Mouse (Mus musculus): ENCODE measurements around the gene Wdr62. TPM values are rescaled to one million over a fixed set of nuclear protein-coding genes. Genes with fewer than 3 reads are reported as not detected.

Wdr62 gene
- polyA plus RNA-seq (2015; fragmentation: Nextera tagmentation; extraction: Ambion mirVana) = 3.5 TPM in 2 replicates

GRCm38 (mm10) chr7:30279951-30280669 is at the start of gene Wdr62, which contains the start of gene Thap8:
TSS of gene Wdr62 (minus strand) at chr7:30280419.
TSS of gene Thap8 (plus strand) at chr7:30280094.

GRCm38 (mm10) chr7:30323795-30324194 is 43.6 kb upstream of the Wdr62 start, which contains the start of gene Sdhaf1:
TSS of gene Sdhaf1 (minus strand) at chr7:30323895.

GRCm38 (mm10) chr7:30321539-30322284 is 41.5 kb upstream of the Wdr62 start, which contains the start of gene E130208F15Rik:
TSS of gene E130208F15Rik (plus strand) at chr7:30321740.

GRCm38 (mm10) chr7:30314721-30315155 is 34.5 kb upstream of the Wdr62 start, which contains the start of gene Syne4:
TSS of gene Syne4 (plus strand) at chr7:30314807.

GRCm38 (mm10) chr7:30308076-30309005 is 28.1 kb upstream of the Wdr62 start, which contains the start of gene Alkbh6:
TSS of gene Alkbh6 (plus strand) at chr7:30308717.

DNA sequence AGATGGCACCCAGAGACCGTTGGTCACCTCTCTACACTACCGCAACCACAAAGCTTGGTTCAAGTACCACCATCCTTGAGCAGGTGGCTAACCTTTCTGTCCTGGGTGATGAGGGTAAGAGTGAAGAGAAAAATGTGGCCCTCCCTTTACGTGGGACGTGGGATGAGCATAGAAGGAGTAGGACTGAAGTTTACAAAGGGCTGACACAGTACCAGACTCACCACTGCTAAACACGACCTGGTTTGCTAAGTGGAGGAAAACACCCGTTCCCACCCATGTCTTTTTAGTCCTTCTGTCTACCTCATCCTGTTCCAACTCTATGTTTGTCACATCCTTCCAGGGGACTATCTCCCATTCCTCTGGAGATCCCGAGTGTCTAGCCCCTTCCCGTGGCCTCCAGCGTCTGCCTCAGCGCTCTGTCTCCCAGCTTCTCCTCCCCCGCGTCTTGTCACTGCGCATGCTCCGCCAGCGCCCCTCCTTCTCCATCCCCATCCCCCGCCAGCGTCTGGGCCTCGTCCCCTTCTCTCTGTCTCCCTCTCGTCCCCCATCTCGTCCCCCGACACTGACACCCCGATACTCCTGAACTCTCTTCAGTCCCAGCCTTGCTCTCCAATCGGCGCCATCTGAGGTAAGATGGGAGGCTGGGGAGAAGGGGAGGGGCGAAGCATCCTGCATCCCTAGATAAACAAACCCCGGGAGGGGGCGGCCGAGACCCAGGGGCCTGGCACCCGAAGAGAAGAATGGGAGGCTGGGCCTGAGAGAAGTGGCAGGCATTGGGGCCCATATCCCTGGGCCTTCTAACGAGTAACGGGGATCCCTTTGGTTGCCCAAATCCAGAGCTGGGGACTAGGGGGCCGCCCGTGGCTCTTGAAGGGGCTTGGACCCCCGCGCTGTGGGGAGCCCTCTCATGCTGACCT is 11.3 kb upstream of the Wdr62 start, which contains the start of gene Clip3:
TSS of gene Clip3 (plus strand) at position 514 of the 917 bp plus-strand sequence.

DNA sequence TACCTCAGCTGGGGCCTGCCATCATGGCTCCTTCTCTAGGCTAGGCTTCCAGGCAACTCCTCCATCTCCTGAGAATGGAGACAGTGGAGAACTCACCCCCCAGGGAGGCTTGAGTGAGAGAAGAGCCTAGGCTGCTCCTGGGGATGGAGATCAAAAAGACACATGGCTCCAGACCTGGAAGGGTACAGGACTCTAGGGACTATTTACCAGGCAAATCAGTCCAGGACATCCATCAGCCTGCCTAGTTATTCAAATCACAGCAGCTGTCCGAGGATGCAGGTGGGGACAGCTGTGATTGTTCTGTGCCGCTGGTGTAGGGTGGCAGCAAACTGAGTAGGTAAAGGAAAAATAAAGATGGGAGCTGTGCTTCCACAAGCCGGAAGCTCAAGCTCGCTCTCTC is 44.6 kb downstream of the Wdr62 start, which contains the start of gene Ovol3:
TSS of gene Ovol3 (minus strand) at position 101 of the 400 bp plus-strand sequence.

DNA sequence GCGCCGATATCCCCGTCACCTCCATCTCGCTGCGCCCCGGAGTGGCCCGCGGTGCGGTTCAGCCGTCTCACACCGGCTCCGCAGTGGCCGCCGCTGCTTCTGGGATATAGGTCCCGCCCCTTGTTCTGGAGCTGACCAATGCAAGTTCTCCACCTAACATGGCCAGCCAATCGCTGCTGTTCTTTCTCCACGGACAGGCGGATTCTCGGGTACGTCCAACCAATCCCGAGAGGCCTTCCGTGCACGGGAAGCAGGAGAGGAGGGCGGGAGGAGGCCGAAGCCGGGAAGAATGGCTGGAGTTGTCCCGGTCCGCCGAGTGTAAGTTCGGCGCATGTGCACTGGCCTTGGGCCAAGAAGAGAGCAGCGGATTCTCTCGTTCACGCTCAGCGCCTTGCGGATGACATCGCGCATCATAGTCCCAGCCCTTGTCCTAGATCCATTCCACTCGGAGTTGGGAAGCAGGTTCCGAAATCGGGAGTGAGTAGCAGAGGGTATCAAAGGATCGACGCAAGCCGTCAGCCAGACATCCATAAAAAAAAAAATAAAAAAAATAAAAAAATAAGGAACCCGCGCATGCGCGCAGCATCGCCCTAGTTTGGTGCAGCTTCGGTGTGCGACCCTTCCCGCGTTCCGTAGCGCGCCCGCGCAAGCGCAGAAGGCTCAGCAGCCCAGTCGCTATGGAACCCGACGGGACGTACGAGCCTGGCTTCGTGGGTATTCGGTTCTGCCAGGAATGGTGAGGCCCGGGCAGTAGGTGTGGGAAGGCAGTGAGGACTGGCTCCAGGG is 48.4 kb downstream of the Wdr62 start, which contains the start of the genes Polr2i and Tbcb:
TSS of gene Polr2i (plus strand) at position 280 of the 786 bp plus-strand sequence.
TSS of gene Tbcb (minus strand) at position 604 of the 786 bp plus-strand sequence.

DNA sequence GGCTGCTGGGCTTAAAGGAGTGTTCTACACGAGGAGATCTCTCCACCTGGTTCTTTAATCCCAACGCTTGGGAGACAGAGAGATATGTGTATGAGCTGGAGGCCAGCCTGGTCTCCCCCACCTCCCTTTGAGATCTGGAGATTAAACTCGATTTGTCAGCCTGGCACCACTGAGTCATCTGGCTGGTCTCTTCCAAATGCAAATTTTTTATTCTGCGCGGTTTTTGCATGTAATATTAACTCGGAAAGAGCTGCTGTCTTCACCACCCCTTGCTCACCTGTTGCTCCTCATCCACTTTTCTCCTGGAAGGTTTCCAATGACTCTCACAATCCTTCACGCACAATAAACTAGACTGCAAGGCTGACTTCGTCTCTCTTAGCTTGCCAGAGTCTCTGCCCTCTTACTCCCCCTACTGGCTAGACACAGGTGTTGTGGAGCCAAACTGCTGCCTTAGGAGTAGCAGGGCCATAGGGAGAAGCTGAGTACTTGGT is 81.7 kb downstream of the Wdr62 start, which contains the start of gene Capns1:
TSS of gene Capns1 (minus strand) at position 331 of the 491 bp plus-strand sequence.

Other genes with a start within 250 kb of the Wdr62 start
- gene Zfp14, start 229.0 kb downstream of the Wdr62 start, polyA plus RNA-seq (2015; fragmentation: Nextera tagmentation; extraction: Ambion mirVana) = 7.7 and 8.9 TPM in 2 replicates
- 6.1 and 7.4 TPM in 2 replicates for gene Zfp82, start 207.5 kb downstream of the Wdr62 start, polyA plus RNA-seq (2015; fragmentation: Nextera tagmentation; extraction: Ambion mirVana)
- gene Gm26920, start 190.0 kb downstream of the Wdr62 start, polyA plus RNA-seq (2015; fragmentation: Nextera tagmentation; extraction: Ambion mirVana) = 1.3 TPM in 1 of 2 replicates, not detected in the other
- gene Zfp566, start 189.9 kb downstream of the Wdr62 start, polyA plus RNA-seq (2015; fragmentation: Nextera tagmentation; extraction: Ambion mirVana) = 14.9 and 16.5 TPM in 2 replicates
- 43.7 and 49.3 TPM in 2 replicates for gene Zfp260, start 185.6 kb downstream of the Wdr62 start, polyA plus RNA-seq (2015; fragmentation: Nextera tagmentation; extraction: Ambion mirVana)
- 13.8 and 20.1 TPM in 2 replicates for gene Zfp382, start 158.5 kb downstream of the Wdr62 start, polyA plus RNA-seq (2015; fragmentation: Nextera tagmentation; extraction: Ambion mirVana)
- 7.4 and 8.8 TPM in 2 replicates for gene Zfp146, start 110.7 kb downstream of the Wdr62 start, polyA plus RNA-seq (2015; fragmentation: Nextera tagmentation; extraction: Ambion mirVana)
- gene Cox7a1, start 96.3 kb downstream of the Wdr62 start, polyA plus RNA-seq (2015; fragmentation: Nextera tagmentation; extraction: Ambion mirVana) = 5.8 and 7.4 TPM in 2 replicates
- gene Capns1, start 81.6 kb downstream of the Wdr62 start, polyA plus RNA-seq (2015; fragmentation: Nextera tagmentation; extraction: Ambion mirVana) = 112 and 118 TPM in 2 replicates
- 188 and 198 TPM in 2 replicates for gene Polr2i, start 48.5 kb downstream of the Wdr62 start, polyA plus RNA-seq (2015; fragmentation: Nextera tagmentation; extraction: Ambion mirVana)
- gene Tbcb, start 48.1 kb downstream of the Wdr62 start, polyA plus RNA-seq (2015; fragmentation: Nextera tagmentation; extraction: Ambion mirVana) = 477 and 510 TPM in 2 replicates
- gene Ovol3, start 44.7 kb downstream of the Wdr62 start, polyA plus RNA-seq (2015; fragmentation: Nextera tagmentation; extraction: Ambion mirVana) = not detected in 2 replicates
- gene Thap8, start 325 bp downstream of the Wdr62 start, polyA plus RNA-seq (2015; fragmentation: Nextera tagmentation; extraction: Ambion mirVana) = 0.57 and 0.79 TPM in 2 replicates
- gene Clip3, start 11.3 kb upstream of the Wdr62 start, polyA plus RNA-seq (2015; fragmentation: Nextera tagmentation; extraction: Ambion mirVana) = 106 and 124 TPM in 2 replicates
- gene Alkbh6, start 28.3 kb upstream of the Wdr62 start, polyA plus RNA-seq (2015; fragmentation: Nextera tagmentation; extraction: Ambion mirVana) = 129 and 146 TPM in 2 replicates
- gene Syne4, start 34.4 kb upstream of the Wdr62 start, polyA plus RNA-seq (2015; fragmentation: Nextera tagmentation; extraction: Ambion mirVana) = 12.1 and 14.5 TPM in 2 replicates
- not detected in 2 replicates for gene E130208F15Rik, start 41.3 kb upstream of the Wdr62 start, polyA plus RNA-seq (2015; fragmentation: Nextera tagmentation; extraction: Ambion mirVana)
- 20.0 and 20.8 TPM in 2 replicates for gene Sdhaf1, start 43.5 kb upstream of the Wdr62 start, polyA plus RNA-seq (2015; fragmentation: Nextera tagmentation; extraction: Ambion mirVana)
- gene Lrfn3, start 82.4 kb upstream of the Wdr62 start, polyA plus RNA-seq (2015; fragmentation: Nextera tagmentation; extraction: Ambion mirVana) = 17.5 and 17.7 TPM in 2 replicates
- gene Tyrobp, start 133.3 kb upstream of the Wdr62 start, polyA plus RNA-seq (2015; fragmentation: Nextera tagmentation; extraction: Ambion mirVana) = 65.9 and 77.3 TPM in 2 replicates
- 0.81 and 1.1 TPM in 2 replicates for gene Hcst, start 139.4 kb upstream of the Wdr62 start, polyA plus RNA-seq (2015; fragmentation: Nextera tagmentation; extraction: Ambion mirVana)
- gene Nfkbid, start 141.3 kb upstream of the Wdr62 start, polyA plus RNA-seq (2015; fragmentation: Nextera tagmentation; extraction: Ambion mirVana) = 2.8 and 3.3 TPM in 2 replicates
- 663 and 695 TPM in 2 replicates for gene Aplp1, start 165.1 kb upstream of the Wdr62 start, polyA plus RNA-seq (2015; fragmentation: Nextera tagmentation; extraction: Ambion mirVana)
- 0.46 and 0.90 TPM in 2 replicates for gene Kirrel2, start 177.3 kb upstream of the Wdr62 start, polyA plus RNA-seq (2015; fragmentation: Nextera tagmentation; extraction: Ambion mirVana)
- gene Nphs1, start 177.9 kb upstream of the Wdr62 start, polyA plus RNA-seq (2015; fragmentation: Nextera tagmentation; extraction: Ambion mirVana) = 0.06 and 0.13 TPM in 2 replicates
- gene Prodh2, start 213.2 kb upstream of the Wdr62 start, polyA plus RNA-seq (2015; fragmentation: Nextera tagmentation; extraction: Ambion mirVana) = 0.43 TPM in 1 of 2 replicates, not detected in the other

Measured in neural tube, postnatal 0 days (tissue).